Mouse (Mus musculus): ENCODE results near the gene Creg1. TPM values are rescaled to one million over a fixed set of nuclear protein-coding genes. Genes with fewer than 3 reads are reported as not detected.
"Not testable (repeated sequence)": the region's sequence is repeated elsewhere in the genome, so short reads cannot be mapped to it uniquely, and the experiment has no call there.

Gene Creg1
- total and polyA plus RNA-seq, 2 experiments from 2014 or later, result 22.7 to 42.3 TPM

DNA sequence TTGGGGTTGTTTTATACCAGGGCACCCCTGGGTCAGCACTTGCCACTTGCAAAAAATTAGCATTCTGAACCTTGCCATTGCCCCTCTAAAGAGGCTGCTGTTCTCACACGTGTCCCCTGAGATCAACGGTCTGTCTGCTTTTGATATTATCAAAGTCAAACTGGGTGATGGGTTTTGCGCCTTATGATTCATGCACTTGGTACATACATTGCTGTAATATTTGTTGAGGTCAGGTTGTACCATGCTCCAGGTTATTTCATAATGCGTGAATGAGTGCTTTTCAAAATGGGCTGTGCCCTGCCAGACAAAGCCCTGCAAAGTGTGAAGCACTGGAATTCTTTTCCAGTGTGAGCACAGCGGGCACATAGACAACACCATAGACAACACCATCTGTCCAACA is 11.7 kb upstream of the Creg1 start:
- H3K27me3 ChIP-seq (ENCODE audit: insufficient read depth, low read length), result no peaks in the 10 kb centered on the region
- no peak overlapping the region for H3K4me3 ChIP-seq (ENCODE audit: low read depth, low read length)
- no peak overlapping the region for H3K9ac ChIP-seq
- no peak overlapping the region for H3K27ac ChIP-seq (ENCODE audit: low read depth, low read length)
- H3K4me1 ChIP-seq (ENCODE audit: insufficient read depth), result no peaks in the 10 kb centered on the region
- no peak overlapping the region for H3K4me2 ChIP-seq (ENCODE audit: low read depth)
- TF ChIP-seq CTCF (IDR thresholded peaks at IDR 0.05; ENCODE audit: low read depth), result no peak
- WGBS, result 80% methylated on average over 5 of the region's 5 CpGs
- no peaks in the 10 kb centered on the region for H3K36me3 ChIP-seq (ENCODE audit: insufficient read depth)
- DNase-seq (no peak), ATAC-seq (no peak)
- H3K9me3 ChIP-seq (ENCODE audit: low read length), result no peaks in the 10 kb centered on the region

DNA sequence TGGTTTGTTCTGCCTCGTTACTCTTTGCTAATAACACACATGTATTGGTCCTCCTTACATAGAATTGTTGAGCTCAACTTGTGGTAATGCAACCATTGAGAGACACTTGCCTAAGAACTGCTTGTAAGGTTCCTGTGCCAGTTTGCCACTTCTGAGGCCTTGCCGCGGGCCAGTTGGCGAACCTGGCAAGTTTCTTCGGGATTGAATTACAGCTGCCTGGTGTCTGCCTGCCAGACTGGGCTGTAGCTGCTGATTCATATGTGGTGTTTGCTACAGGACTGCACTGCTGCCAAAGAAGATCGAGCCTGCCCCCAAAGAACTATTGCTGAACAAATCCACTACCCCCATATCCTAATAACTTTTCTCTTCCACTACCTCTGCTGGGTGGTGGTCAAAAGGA is 9.3 kb upstream of the Creg1 start:
- WGBS, result 71% methylated on average over 6 of the region's 6 CpGs
- no peaks in the 10 kb centered on the region for H3K4me1 ChIP-seq (ENCODE audit: insufficient read depth)
- no peak overlapping the region for H3K4me3 ChIP-seq (ENCODE audit: low read depth, low read length)
- TF ChIP-seq CTCF (IDR thresholded peaks at IDR 0.05; ENCODE audit: low read depth), result no peak
- no peaks in the 10 kb centered on the region for H3K27me3 ChIP-seq (ENCODE audit: insufficient read depth, low read length)
- no peak overlapping the region for H3K9ac ChIP-seq
- H3K9me3 ChIP-seq (ENCODE audit: low read length), result no peaks in the 10 kb centered on the region
- H3K36me3 ChIP-seq (ENCODE audit: insufficient read depth), result no peaks in the 10 kb centered on the region
- H3K4me2 ChIP-seq (ENCODE audit: low read depth), result no peak overlapping the region
- no peak for DNase-seq
- no peak overlapping the region for H3K27ac ChIP-seq (ENCODE audit: low read depth, low read length)
- ATAC-seq, result no peak

DNA sequence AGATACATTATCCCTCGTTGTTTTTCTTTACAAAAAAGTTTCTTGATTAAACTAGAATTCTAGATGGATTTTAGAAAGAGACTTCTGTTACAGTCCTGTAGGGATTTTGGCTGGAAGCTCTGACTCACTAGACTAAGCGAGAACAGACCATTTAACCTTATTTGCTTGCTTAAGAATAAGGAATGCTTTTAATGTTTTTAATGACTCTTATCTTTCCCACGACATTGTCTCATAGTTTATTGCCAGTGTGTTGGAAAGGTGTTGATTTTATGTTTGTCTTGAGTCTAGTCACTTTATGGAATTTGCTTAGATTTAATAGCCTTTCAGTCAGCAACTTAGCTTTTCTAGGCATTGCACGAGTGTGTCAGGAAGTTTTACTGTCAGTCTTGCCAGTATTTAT is 8.4 kb upstream of the Creg1 start:
- no peak for ATAC-seq
- H3K27me3 ChIP-seq (ENCODE audit: insufficient read depth, low read length), result no peaks in the 10 kb centered on the region
- no peak overlapping the region for H3K27ac ChIP-seq (ENCODE audit: low read depth, low read length)
- H3K9me3 ChIP-seq (ENCODE audit: low read length), result no peaks in the 10 kb centered on the region
- H3K9ac ChIP-seq, result no peak overlapping the region
- no peaks in the 10 kb centered on the region for H3K4me1 ChIP-seq (ENCODE audit: insufficient read depth)
- DNase-seq, result no peak
- H3K36me3 ChIP-seq (ENCODE audit: insufficient read depth), result no peaks in the 10 kb centered on the region
- WGBS, result 72% methylated on average over 4 of the region's 4 CpGs
- TF ChIP-seq CTCF (IDR thresholded peaks at IDR 0.05; ENCODE audit: low read depth), result no peak
- H3K4me3 ChIP-seq (ENCODE audit: low read depth, low read length), result no peak overlapping the region
- H3K4me2 ChIP-seq (ENCODE audit: low read depth), result no peak overlapping the region

DNA sequence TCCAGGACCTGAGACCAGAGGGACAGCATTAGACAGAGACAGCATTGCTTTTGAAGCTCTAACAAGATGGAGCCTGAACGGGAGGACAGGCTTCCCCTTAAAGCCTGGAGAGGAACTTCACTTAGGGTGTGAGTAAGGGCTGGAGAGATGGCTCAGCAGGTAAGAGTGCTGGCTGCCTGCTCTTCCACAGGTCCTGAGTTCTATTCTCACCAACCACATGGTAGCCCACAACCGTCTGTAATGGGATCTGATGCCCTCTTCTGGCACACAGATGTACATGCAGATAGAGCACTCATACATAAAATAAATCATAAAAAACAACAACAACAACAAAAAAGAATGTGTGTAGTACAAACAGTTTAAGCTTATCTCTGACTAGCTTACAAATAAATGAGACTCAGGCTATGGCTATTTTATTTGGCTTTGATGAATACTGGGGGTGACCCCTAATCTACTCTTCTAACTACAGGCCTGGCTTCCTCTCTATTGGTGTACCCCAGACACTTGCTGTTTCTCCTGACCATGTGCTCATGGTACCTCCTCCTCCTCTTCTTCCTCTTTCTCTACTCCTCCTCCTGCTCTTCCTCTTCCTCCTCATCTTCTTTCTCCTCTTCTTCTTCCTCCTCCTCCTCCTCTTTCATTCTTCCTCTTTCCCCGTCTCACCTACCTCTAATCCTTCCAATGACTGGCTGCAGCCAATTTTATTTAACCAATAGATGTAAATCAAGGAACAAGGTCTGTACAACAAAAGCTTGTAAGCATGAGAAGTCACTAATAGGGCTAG is 1.8 kb upstream of the Creg1 start:
- H3K36me3 ChIP-seq (ENCODE audit: insufficient read depth), result no peaks in the 10 kb centered on the region
- H3K27ac ChIP-seq (ENCODE audit: low read depth, low read length), result no peak overlapping the region
- no peaks in the 10 kb centered on the region for H3K27me3 ChIP-seq (ENCODE audit: insufficient read depth, low read length)
- no peak for DNase-seq
- ATAC-seq, result no peak
- 80% methylated on average over 3 of the region's 3 CpGs for WGBS
- no peak for TF ChIP-seq CTCF (IDR thresholded peaks at IDR 0.05; ENCODE audit: low read depth)
- no peak overlapping the region for H3K4me2 ChIP-seq (ENCODE audit: low read depth)
- H3K9ac ChIP-seq, result no peak overlapping the region
- no peaks in the 10 kb centered on the region for H3K9me3 ChIP-seq (ENCODE audit: low read length)
- no peak overlapping the region for H3K4me3 ChIP-seq (ENCODE audit: low read depth, low read length)
- 0 out of 2 replicates have a peak, but pooled peaks cover 5% of the 10 kb centered on the region for H3K4me1 ChIP-seq (ENCODE audit: insufficient read depth)

GRCm38 (mm10) chr1:165762498-165762897 is 1.0 kb upstream of the Creg1 start:
- not testable (repeated sequence) for H3K27ac ChIP-seq (ENCODE audit: low read depth, low read length); H3K4me1 ChIP-seq (ENCODE audit: insufficient read depth); H3K4me3 ChIP-seq (ENCODE audit: low read depth, low read length); DNase-seq; H3K9me3 ChIP-seq (ENCODE audit: low read length); H3K4me2 ChIP-seq (ENCODE audit: low read depth); ATAC-seq; H3K27me3 ChIP-seq (ENCODE audit: insufficient read depth, low read length); H3K9ac ChIP-seq; H3K36me3 ChIP-seq (ENCODE audit: insufficient read depth)
- WGBS, result 71% methylated on average over 2 of the region's 2 CpGs

DNA sequence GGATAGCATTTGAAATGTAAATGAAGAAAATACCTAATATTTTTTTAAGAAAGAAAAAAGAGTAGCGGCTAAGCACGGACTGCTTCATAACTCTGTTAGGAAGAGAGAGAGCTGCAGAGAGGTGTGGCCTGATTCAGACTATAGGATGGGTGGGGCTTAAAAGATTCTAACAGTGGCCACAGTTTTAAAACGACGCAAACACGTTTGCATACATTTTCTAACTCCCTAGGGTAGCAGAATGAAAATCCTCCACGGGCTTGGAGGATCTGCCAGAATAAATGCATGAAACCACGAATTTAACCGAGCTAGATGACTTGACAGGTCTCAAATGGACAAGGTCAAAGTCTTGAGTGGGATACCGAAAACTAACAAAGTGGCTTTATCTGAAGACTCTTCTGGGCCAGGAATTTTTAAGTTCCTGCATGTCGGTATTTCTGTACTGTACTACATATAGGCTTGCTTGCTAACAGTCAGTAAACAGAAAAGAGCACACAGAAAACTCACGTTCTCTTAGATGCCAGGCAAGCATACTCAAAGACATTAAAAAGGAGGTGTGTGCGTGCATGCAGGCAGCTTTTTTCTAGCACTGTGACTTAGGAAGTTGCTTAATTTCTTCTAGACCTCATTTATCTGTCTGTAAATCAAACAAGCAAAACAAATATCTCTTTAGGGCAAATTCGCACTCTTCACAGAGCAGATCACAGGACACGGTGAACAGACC is 472 bp upstream of the Creg1 start:
- H3K4me1 ChIP-seq (ENCODE audit: insufficient read depth), result 0 out of 2 replicates have a peak, but pooled peaks cover 5% of the 10 kb centered on the region
- no peaks in the 10 kb centered on the region for H3K9me3 ChIP-seq (ENCODE audit: low read length)
- no peak overlapping the region for H3K9ac ChIP-seq
- no peaks in the 10 kb centered on the region for H3K27me3 ChIP-seq (ENCODE audit: insufficient read depth, low read length)
- H3K4me3 ChIP-seq (ENCODE audit: low read depth, low read length), result peak overlapping the region; percentile 71
- no peak overlapping the region for H3K27ac ChIP-seq (ENCODE audit: low read depth, low read length)
- H3K4me2 ChIP-seq (ENCODE audit: low read depth), result peak overlapping the region; percentile 95
- no peak for TF ChIP-seq CTCF (IDR thresholded peaks at IDR 0.05; ENCODE audit: low read depth)
- peak; percentile 19 for ATAC-seq
- DNase-seq, result no peak
- WGBS, result 28% methylated on average over 14 of the region's 14 CpGs
- H3K36me3 ChIP-seq (ENCODE audit: insufficient read depth), result no peaks in the 10 kb centered on the region

GRCm38 (mm10) chr1:165764571-165764970 is 1.0 kb downstream of the Creg1 start:
- no peak for TF ChIP-seq CTCF (IDR thresholded peaks at IDR 0.05; ENCODE audit: low read depth)
- no peak overlapping the region for H3K27ac ChIP-seq (ENCODE audit: low read depth, low read length)

More at GRCm38 (mm10) chr1:165764571-165764970, 1.0 kb downstream of the Creg1 start:
- Histone ChIP-seq H3K4me1 (ENCODE audit: insufficient read depth) (0 out of 2 replicates have a peak, but pooled peaks cover 5% of the 10 kb centered on the region), H3K9me3 (ENCODE audit: low read length) (no peaks in the 10 kb centered on the region), H3K27me3 (ENCODE audit: insufficient read depth, low read length) (no peaks in the 10 kb centered on the region), H3K9ac (no peak overlapping the region; the same call in 1 of the 2 replicates), H3K4me2 (ENCODE audit: low read depth) (peak overlapping the region; percentile 95), H3K36me3 (ENCODE audit: insufficient read depth) (no peaks in the 10 kb centered on the region), H3K4me3 (ENCODE audit: low read depth, low read length) (peak overlapping the region; percentile 71; the same call in 1 of the 2 replicates)
- DNase-seq (no peak), ATAC-seq (no peak)
- 54% methylated on average over 9 of the region's 9 CpGs for WGBS
